Mouse (Mus musculus) myocyte (in vitro differentiated cells): ENCODE data around the gene Atp6v0a2.

Experiments
- POLR2A ChIP-seq: IDR thresholded peaks from one replicate; pipeline ENCODE4 v1.6.1; 2011; ENCODE audit warnings: low read depth, mild to moderate bottlenecking, control low read depth, moderate library complexity; ENCODE audit not compliant: insufficient read length
- SRF ChIP-seq: IDR thresholded peaks from one replicate; pipeline ENCODE4 v1.6.1; 2011; ENCODE audit warnings: low read depth; ENCODE audit not compliant: control insufficient read depth, insufficient read length
- TCF12 ChIP-seq: IDR thresholded peaks from one replicate; pipeline ENCODE4 v1.6.1; 2011; ENCODE audit warnings: mild to moderate bottlenecking, control low read depth; ENCODE audit not compliant: poor library complexity, insufficient read depth, severe bottlenecking
- TCF3 ChIP-seq: IDR thresholded peaks from one replicate; pipeline ENCODE4 v1.6.1; 2011; ENCODE audit warnings: low read depth, control low read depth; ENCODE audit not compliant: insufficient read length

DNA sequence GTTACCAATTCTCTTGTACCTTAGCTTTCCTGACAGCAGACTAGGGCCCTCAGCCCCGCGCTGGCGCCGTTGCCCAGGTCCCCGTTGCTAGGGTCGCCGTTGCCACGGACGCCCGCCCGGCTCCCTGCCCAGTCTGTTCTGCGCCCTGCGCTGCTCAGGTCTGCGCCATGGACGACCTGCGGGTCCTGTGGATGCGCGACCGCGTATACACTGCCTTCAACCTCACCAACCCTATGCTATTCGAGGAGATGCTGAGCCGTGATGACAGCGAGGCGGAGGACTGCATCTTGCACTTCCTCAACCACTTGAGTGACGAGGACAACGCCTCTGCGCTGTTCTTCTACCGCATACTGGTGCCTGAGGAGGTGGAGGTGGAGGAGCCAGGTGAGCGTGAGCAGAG lies 96.6 kb downstream of the Atp6v0a2 start, which contains the start of gene Dnah10:
- TF ChIP-seq TCF3, result no peak
- TF ChIP-seq POLR2A, result no peak
- TF ChIP-seq TCF12, result no peak
- TF ChIP-seq SRF, result no peak
